Mouse (Mus musculus) kidney, embryonic 16.5 days (tissue): Measurements from ENCODE around the gene AC124108.1. TPM values are rescaled to one million over a fixed set of nuclear protein-coding genes. Genes with fewer than 3 reads are reported as not detected.

Experiments used
- ATAC-seq: fragments of 200-750 bp; cut with Nextera tagmentation; 2 replicates; pipeline ENCODE4 v1.8.0; 2017; ENCODE audit warnings: moderate TSS enrichment; ENCODE audit not compliant: low FRiP score, low TSS enrichment
- H3K27ac ChIP-seq: fragments of 300-500 bp; sonication (generic); 2 replicates; pipeline ENCODE4 v1.5.1; 2014; ENCODE audit warnings: low read length
- H3K27me3 ChIP-seq: fragments of 300-500 bp; sonication (generic); 2 replicates; pipeline ENCODE4 v1.6.1; 2014; ENCODE audit warnings: low read length, control low read depth, mixed read lengths; ENCODE audit not compliant: insufficient read depth
- H3K36me3 ChIP-seq: fragments of 300-500 bp; sonication (generic); 2 replicates; pipeline ENCODE4 v1.6.1; 2014; ENCODE audit warnings: low read length, control low read depth, mixed read lengths; ENCODE audit not compliant: insufficient read depth
- H3K4me1 ChIP-seq: fragments of 300-500 bp; sonication (generic); 2 replicates; pipeline ENCODE4 v1.6.1; 2014; ENCODE audit warnings: low read length, control low read depth, mixed read lengths; ENCODE audit not compliant: insufficient read depth
- H3K4me2 ChIP-seq: fragments of 300-500 bp; sonication (generic); replicated peaks from 2 replicates; pipeline ENCODE4 v1.6.1; 2014; ENCODE audit warnings: low read depth, low read length
- H3K4me3 ChIP-seq: fragments of 300-500 bp; sonication (generic); 2 replicates; pipeline ENCODE4 v1.5.1; 2014; ENCODE audit warnings: mild to moderate bottlenecking, low read length
- H3K9ac ChIP-seq: fragments of 300-500 bp; sonication (generic); replicated peaks from 2 replicates; pipeline ENCODE4 v1.6.1; 2014; ENCODE audit warnings: low read length
- H3K9me3 ChIP-seq: fragments of 300-500 bp; sonication (generic); 2 replicates; pipeline ENCODE4 v1.6.1; 2016; ENCODE audit warnings: low read length, control low read depth
- WGBS: fragments of 180-500 bp; shearing (Covaris S2); extraction: QIAGEN DNeasy Blood & Tissue Kit; methylation state at CpG from one replicate; pipeline ENCODE4 v1.1.7; 2014; 5-methylcytosine and 5-hydroxymethylcytosine counted together
- polyA plus RNA-seq: library from polyadenylated mRNA; unstranded; fragments of >200 nt; fragmentation: Nextera tagmentation; extraction: Ambion mirVana; gene quantifications from 2 replicates; pipeline ENCODE4 v1.2.1, GENCODE M21; 2015

The AC124108.1 gene
- polyA plus RNA-seq, result 0.10 and 0.13 TPM in 2 replicates

GRCm38 (mm10) chr1:132191093-132191785 lies at the start of gene AC124108.1, which contains the start of gene Lemd1:
TSS of gene AC124108.1 (plus strand) at chr1:132191457.
TSS of gene Lemd1 (plus strand) at chr1:132191431.
- Histone ChIP-seq H3K9me3 (no peaks in the 10 kb centered on the region), H3K9ac (peak within 1 kb of the TSS; percentile 57), H3K4me3 (peak within 1 kb of the TSS; percentile 63), H3K36me3 (no peaks in the 10 kb centered on the region), H3K4me1 (peaks cover 33% of the 10 kb centered on the region), H3K4me2 (peak within 1 kb of the TSS; percentile 98), H3K27ac (no peak within 1 kb of the TSS), H3K27me3 (peaks cover 81% of the 10 kb centered on the region)
- no peak for ATAC-seq
- 1% methylated on average over 34 of the region's 34 CpGs for WGBS

GRCm38 (mm10) chr1:132141753-132142152 lies 49.5 kb upstream of the AC124108.1 start:
- WGBS, result 29% methylated on average over 13 of the region's 13 CpGs
- no peak for ATAC-seq
- Histone ChIP-seq H3K27me3 (no peaks in the 10 kb centered on the region; the same call in 1 of the 2 replicates), H3K9me3 (no peaks in the 10 kb centered on the region), H3K4me1 (peaks cover 27% of the 10 kb centered on the region), H3K36me3 (no peaks in the 10 kb centered on the region), H3K4me2 (no peak overlapping the region), H3K4me3 (no peak overlapping the region), H3K27ac (no peak overlapping the region), H3K9ac (no peak overlapping the region)

- no peaks in the 10 kb centered on the region for H3K9me3 ChIP-seq
- WGBS, result 68% methylated on average over 5 of the region's 5 CpGs
- ATAC-seq, result no peak
Observed at GRCm38 (mm10) chr1:132143079-132143478, 48.2 kb upstream of the AC124108.1 start.

GRCm38 (mm10) chr1:132143730-132144129 lies 47.5 kb upstream of the AC124108.1 start:
- no peak overlapping the region for H3K9ac ChIP-seq
- no peaks in the 10 kb centered on the region for H3K9me3 ChIP-seq
- H3K27me3 ChIP-seq, result no peaks in the 10 kb centered on the region
- H3K4me1 ChIP-seq, result peaks cover 16% of the 10 kb centered on the region
- H3K4me3 ChIP-seq, result no peak overlapping the region
- no peak for ATAC-seq
- no peaks in the 10 kb centered on the region for H3K36me3 ChIP-seq
- H3K4me2 ChIP-seq, result no peak overlapping the region
- H3K27ac ChIP-seq, result no peak overlapping the region
- WGBS, result 55% methylated on average over 4 of the region's 4 CpGs

More at GRCm38 (mm10) chr1:132143079-132143478, 48.2 kb upstream of the AC124108.1 start:
- Histone ChIP-seq H3K4me2 (no peak overlapping the region), H3K27me3 (no peaks in the 10 kb centered on the region; the same call in 1 of the 2 replicates), H3K4me3 (no peak overlapping the region), H3K4me1 (peaks cover 22% of the 10 kb centered on the region), H3K36me3 (no peaks in the 10 kb centered on the region), H3K9ac (no peak overlapping the region), H3K27ac (no peak overlapping the region)

- Histone ChIP-seq H3K4me1 (peaks cover 13% of the 10 kb centered on the region; the same call in 1 of the 2 replicates), H3K9ac (no peak overlapping the region), H3K36me3 (no peaks in the 10 kb centered on the region), H3K27me3 (no peaks in the 10 kb centered on the region), H3K27ac (no peak overlapping the region), H3K4me2 (no peak overlapping the region), H3K4me3 (no peak overlapping the region), H3K9me3 (no peaks in the 10 kb centered on the region)
- 39% methylated on average over 2 of the region's 2 CpGs for WGBS
- no peak for ATAC-seq
Observed at GRCm38 (mm10) chr1:132144223-132144622, 47.0 kb upstream of the AC124108.1 start.

GRCm38 (mm10) chr1:132144837-132145236 lies 46.4 kb upstream of the AC124108.1 start:
- no peaks in the 10 kb centered on the region for H3K27me3 ChIP-seq
- H3K4me3 ChIP-seq, result no peak overlapping the region
- no peaks in the 10 kb centered on the region for H3K36me3 ChIP-seq
- H3K9ac ChIP-seq, result no peak overlapping the region
- 73% methylated on average over 3 of the region's 3 CpGs for WGBS
- no peak for ATAC-seq
- no peak overlapping the region for H3K4me2 ChIP-seq
- H3K4me1 ChIP-seq, result peaks cover 11% of the 10 kb centered on the region; the same call in 1 of the 2 replicates
- no peak overlapping the region for H3K27ac ChIP-seq
- H3K9me3 ChIP-seq, result no peaks in the 10 kb centered on the region

GRCm38 (mm10) chr1:132145973-132146685 lies 45.1 kb upstream of the AC124108.1 start:
- Histone ChIP-seq H3K9me3 (no peaks in the 10 kb centered on the region), H3K9ac (no peak overlapping the region), H3K27ac (no peak overlapping the region), H3K36me3 (no peaks in the 10 kb centered on the region), H3K4me1 (peaks cover 11% of the 10 kb centered on the region), H3K4me3 (no peak overlapping the region), H3K27me3 (no peaks in the 10 kb centered on the region), H3K4me2 (no peak overlapping the region)
- no peak for ATAC-seq
- 86% methylated on average over 8 of the region's 8 CpGs for WGBS

GRCm38 (mm10) chr1:132149410-132149809 lies 41.8 kb upstream of the AC124108.1 start:
- H3K4me1 ChIP-seq, result peaks cover 11% of the 10 kb centered on the region
- no peaks in the 10 kb centered on the region for H3K9me3 ChIP-seq
- H3K9ac ChIP-seq, result no peak overlapping the region
- no peak overlapping the region for H3K4me3 ChIP-seq
- H3K27ac ChIP-seq, result no peak overlapping the region
- 81% methylated on average over 2 of the region's 2 CpGs for WGBS
- H3K4me2 ChIP-seq, result no peak overlapping the region
- no peaks in the 10 kb centered on the region for H3K36me3 ChIP-seq
- H3K27me3 ChIP-seq, result no peaks in the 10 kb centered on the region
- no peak for ATAC-seq

- Histone ChIP-seq H3K36me3 (no peaks in the 10 kb centered on the region), H3K4me3 (no peak overlapping the region), H3K27ac (peak overlapping the region; percentile 54), H3K9ac (0 out of 2 replicates have a peak overlapping the region, but pooled peaks have one; percentile 11), H3K4me1 (peaks cover 11% of the 10 kb centered on the region), H3K4me2 (no peak overlapping the region), H3K9me3 (no peaks in the 10 kb centered on the region), H3K27me3 (no peaks in the 10 kb centered on the region)
- peak; percentile 87 for ATAC-seq
- WGBS, result 52% methylated on average over 1 of the region's 1 CpGs
Observed at GRCm38 (mm10) chr1:132150171-132150570, 41.1 kb upstream of the AC124108.1 start.
